Mouse (Mus musculus): ENCODE data around the gene Adrb1. TPM values are rescaled to one million over a fixed set of nuclear protein-coding genes. Genes with fewer than 3 reads are reported as not detected.

The Adrb1 gene
- polyA plus RNA-seq (2015; fragmentation: Nextera tagmentation; extraction: Ambion mirVana) = 0.30 and 0.79 TPM in 2 replicates

- Histone ChIP-seq H3K9me3 (no peaks in the 10 kb centered on the region), H3K27me3 (peaks cover 84% of the 10 kb centered on the region), H3K9ac (peak within 1 kb of the TSS; percentile 33; the same call in 1 of the 2 replicates), H3K4me1 (peaks cover 34% of the 10 kb centered on the region), H3K36me3 (no peaks in the 10 kb centered on the region), H3K27ac (peak within 1 kb of the TSS; percentile 38), H3K4me2 (peak within 1 kb of the TSS; percentile 90), H3K4me3 (peak within 1 kb of the TSS; percentile 50)
- peak; percentile 62 for ATAC-seq (ENCODE audit: insufficient number of reproducible peaks, low FRiP score, low TSS enrichment, low read depth)
- under 1% methylated on average over 52 of the region's 63 CpGs for WGBS
Measured at GRCm38 (mm10) chr19:56721387-56722211, at the start of gene Adrb1. Gene Adrb1 (plus strand): TSS chr19:56722199.

GRCm38 (mm10) chr19:56675690-56676089, 46.3 kb upstream of the Adrb1 start:
- Histone ChIP-seq H3K4me1 (peaks cover 26% of the 10 kb centered on the region), H3K36me3 (no peaks in the 10 kb centered on the region), H3K4me2 (no peak overlapping the region), H3K27ac (no peak overlapping the region), H3K27me3 (no peaks in the 10 kb centered on the region), H3K9ac (no peak overlapping the region), H3K4me3 (no peak overlapping the region), H3K9me3 (no peaks in the 10 kb centered on the region)
- WGBS = 85% methylated on average over 5 of the region's 5 CpGs
- no peak for ATAC-seq (ENCODE audit: insufficient number of reproducible peaks, low FRiP score, low TSS enrichment, low read depth)

- Histone ChIP-seq H3K4me3 (no peak overlapping the region), H3K9me3 (no peaks in the 10 kb centered on the region), H3K9ac (no peak overlapping the region), H3K36me3 (no peaks in the 10 kb centered on the region), H3K27ac (no peak overlapping the region), H3K27me3 (no peaks in the 10 kb centered on the region), H3K4me1 (peaks cover 34% of the 10 kb centered on the region), H3K4me2 (no peak overlapping the region)
- 84% methylated on average over 4 of the region's 4 CpGs for WGBS
- ATAC-seq (ENCODE audit: insufficient number of reproducible peaks, low FRiP score, low TSS enrichment, low read depth) = no peak
Measured at GRCm38 (mm10) chr19:56676506-56676905, 45.5 kb upstream of the Adrb1 start.

GRCm38 (mm10) chr19:56677611-56678010, 44.4 kb upstream of the Adrb1 start:
- 30% methylated on average over 8 of the region's 8 CpGs for WGBS
- H3K4me2 ChIP-seq = no peak overlapping the region
- no peak overlapping the region for H3K9ac ChIP-seq
- peak overlapping the region; percentile 69 for H3K27ac ChIP-seq
- H3K4me3 ChIP-seq = no peak overlapping the region
- H3K9me3 ChIP-seq = no peaks in the 10 kb centered on the region
- H3K4me1 ChIP-seq = peaks cover 34% of the 10 kb centered on the region
- no peaks in the 10 kb centered on the region for H3K36me3 ChIP-seq
- no peak for ATAC-seq (ENCODE audit: insufficient number of reproducible peaks, low FRiP score, low TSS enrichment, low read depth)
- no peaks in the 10 kb centered on the region for H3K27me3 ChIP-seq

- Histone ChIP-seq H3K36me3 (no peaks in the 10 kb centered on the region), H3K4me2 (no peak overlapping the region), H3K4me1 (peaks cover 34% of the 10 kb centered on the region), H3K9me3 (no peaks in the 10 kb centered on the region), H3K4me3 (no peak overlapping the region), H3K27ac (peak overlapping the region; percentile 69), H3K27me3 (no peaks in the 10 kb centered on the region), H3K9ac (no peak overlapping the region)
- no peak for ATAC-seq (ENCODE audit: insufficient number of reproducible peaks, low FRiP score, low TSS enrichment, low read depth)
- WGBS = 67% methylated on average over 9 of the region's 9 CpGs
Measured at GRCm38 (mm10) chr19:56678516-56678915, 43.5 kb upstream of the Adrb1 start.

GRCm38 (mm10) chr19:56679213-56679965, 42.6 kb upstream of the Adrb1 start:
- Histone ChIP-seq H3K27me3 (no peaks in the 10 kb centered on the region), H3K27ac (peak overlapping the region; percentile 55; the same call in 1 of the 2 replicates), H3K9me3 (no peaks in the 10 kb centered on the region), H3K4me2 (no peak overlapping the region), H3K4me3 (no peak overlapping the region), H3K9ac (no peak overlapping the region), H3K4me1 (peaks cover 34% of the 10 kb centered on the region), H3K36me3 (no peaks in the 10 kb centered on the region)
- WGBS = 68% methylated on average over 18 of the region's 18 CpGs
- no peak for ATAC-seq (ENCODE audit: insufficient number of reproducible peaks, low FRiP score, low TSS enrichment, low read depth)

DNA sequence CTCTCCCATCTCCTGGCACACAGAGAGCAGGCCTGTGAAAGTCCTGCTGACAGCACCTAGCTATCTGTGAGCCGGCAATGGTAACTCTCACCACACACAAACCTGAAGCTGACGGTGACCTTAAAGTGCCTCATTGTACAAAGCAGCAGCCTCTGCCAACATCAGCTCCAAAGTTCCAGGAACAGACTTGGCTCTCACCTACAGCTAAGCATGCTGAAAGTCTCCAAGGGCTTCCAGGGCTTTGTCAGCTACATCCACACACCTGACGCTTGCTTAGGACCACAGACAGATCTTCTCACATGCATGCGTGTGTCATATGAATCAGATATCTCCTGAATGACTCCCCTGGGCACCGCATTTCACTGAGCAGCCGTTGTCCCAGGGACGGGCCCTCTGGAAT, 42.0 kb upstream of the Adrb1 start:
- ATAC-seq (ENCODE audit: insufficient number of reproducible peaks, low FRiP score, low TSS enrichment, low read depth) = no peak
- 52% methylated on average over 7 of the region's 7 CpGs for WGBS
- H3K4me1 ChIP-seq = peaks cover 34% of the 10 kb centered on the region
- H3K27me3 ChIP-seq = no peaks in the 10 kb centered on the region
- H3K27ac ChIP-seq = peak overlapping the region; percentile 55; the same call in 1 of the 2 replicates
- H3K9ac ChIP-seq = no peak overlapping the region
- no peak overlapping the region for H3K4me2 ChIP-seq
- H3K9me3 ChIP-seq = no peaks in the 10 kb centered on the region
- no peak overlapping the region for H3K4me3 ChIP-seq
- H3K36me3 ChIP-seq = no peaks in the 10 kb centered on the region

- peaks cover 44% of the 10 kb centered on the region for H3K4me1 ChIP-seq
- no peaks in the 10 kb centered on the region for H3K27me3 ChIP-seq
- no peak overlapping the region for H3K27ac ChIP-seq
- no peaks in the 10 kb centered on the region for H3K36me3 ChIP-seq
- H3K4me2 ChIP-seq = no peak overlapping the region
- no peaks in the 10 kb centered on the region for H3K9me3 ChIP-seq
- H3K9ac ChIP-seq = no peak overlapping the region
- no peak overlapping the region for H3K4me3 ChIP-seq
- no peak for ATAC-seq (ENCODE audit: insufficient number of reproducible peaks, low FRiP score, low TSS enrichment, low read depth)
- 75% methylated on average over 7 of the region's 7 CpGs for WGBS
Measured at GRCm38 (mm10) chr19:56682297-56682696, 39.7 kb upstream of the Adrb1 start.

GRCm38 (mm10) chr19:56682843-56683242, 39.2 kb upstream of the Adrb1 start:
- no peak for ATAC-seq (ENCODE audit: insufficient number of reproducible peaks, low FRiP score, low TSS enrichment, low read depth)
- no peak overlapping the region for H3K9ac ChIP-seq
- peaks cover 42% of the 10 kb centered on the region for H3K4me1 ChIP-seq
- 69% methylated on average over 7 of the region's 7 CpGs for WGBS
- H3K36me3 ChIP-seq = no peaks in the 10 kb centered on the region
- no peak overlapping the region for H3K27ac ChIP-seq
- H3K4me3 ChIP-seq = no peak overlapping the region
- H3K4me2 ChIP-seq = no peak overlapping the region
- no peaks in the 10 kb centered on the region for H3K9me3 ChIP-seq
- H3K27me3 ChIP-seq = no peaks in the 10 kb centered on the region

DNA sequence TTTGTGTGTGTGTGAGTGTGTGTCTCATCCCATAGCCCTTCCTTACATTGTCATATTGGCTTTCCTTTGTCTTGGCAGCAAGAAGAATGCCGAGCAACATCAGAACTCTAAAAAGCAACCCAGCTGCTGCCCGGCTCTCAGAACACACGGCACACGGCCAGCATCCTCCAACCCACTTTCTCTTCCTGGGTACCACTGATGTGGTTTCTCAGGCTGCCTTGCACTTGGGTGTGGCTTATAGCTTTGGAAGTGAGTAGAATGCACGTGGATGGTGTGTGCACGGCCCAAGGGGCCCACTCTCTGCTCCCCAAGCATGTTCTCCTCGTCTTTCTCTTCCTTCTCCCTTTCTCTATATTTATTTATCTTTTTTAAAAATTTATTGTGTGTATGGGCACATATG, 36.5 kb upstream of the Adrb1 start:
- Histone ChIP-seq H3K9ac (no peak overlapping the region), H3K27me3 (no peaks in the 10 kb centered on the region), H3K4me1 (peaks cover 22% of the 10 kb centered on the region), H3K36me3 (no peaks in the 10 kb centered on the region), H3K27ac (no peak overlapping the region), H3K9me3 (no peaks in the 10 kb centered on the region), H3K4me2 (no peak overlapping the region), H3K4me3 (no peak overlapping the region)
- ATAC-seq (ENCODE audit: insufficient number of reproducible peaks, low FRiP score, low TSS enrichment, low read depth) = no peak
- WGBS = 77% methylated on average over 7 of the region's 7 CpGs

GRCm38 (mm10) chr19:56686218-56686617, 35.8 kb upstream of the Adrb1 start:
- no peaks in the 10 kb centered on the region for H3K36me3 ChIP-seq
- H3K4me1 ChIP-seq = peaks cover 15% of the 10 kb centered on the region
- H3K4me2 ChIP-seq = no peak overlapping the region
- H3K9me3 ChIP-seq = no peaks in the 10 kb centered on the region
- H3K4me3 ChIP-seq = no peak overlapping the region
- H3K9ac ChIP-seq = no peak overlapping the region
- WGBS = 36% methylated on average over 12 of the region's 12 CpGs
- no peak for ATAC-seq (ENCODE audit: insufficient number of reproducible peaks, low FRiP score, low TSS enrichment, low read depth)
- H3K27me3 ChIP-seq = no peaks in the 10 kb centered on the region
- no peak overlapping the region for H3K27ac ChIP-seq

GRCm38 (mm10) chr19:56687026-56687635, 34.9 kb upstream of the Adrb1 start:
- no peak for ATAC-seq (ENCODE audit: insufficient number of reproducible peaks, low FRiP score, low TSS enrichment, low read depth)
- no peaks in the 10 kb centered on the region for H3K36me3 ChIP-seq
- no peaks in the 10 kb centered on the region for H3K27me3 ChIP-seq
- H3K4me3 ChIP-seq = no peak overlapping the region
- no peak overlapping the region for H3K27ac ChIP-seq
- WGBS = 70% methylated on average over 8 of the region's 8 CpGs
- peaks cover 13% of the 10 kb centered on the region for H3K4me1 ChIP-seq
- no peak overlapping the region for H3K9ac ChIP-seq
- no peak overlapping the region for H3K4me2 ChIP-seq
- no peaks in the 10 kb centered on the region for H3K9me3 ChIP-seq

Measured in limb, embryonic 15.5 days (tissue).